Mouse (Mus musculus) retina, adult 2 months (tissue): ENCODE results near the gene Pbx1.

Experiments
- DNase-seq: peaks from one replicate; pipeline ENCODE4 v3.0.0-alpha.2; 2012; ENCODE audit warnings: low read depth, low spot score

The Pbx1 gene

DNA sequence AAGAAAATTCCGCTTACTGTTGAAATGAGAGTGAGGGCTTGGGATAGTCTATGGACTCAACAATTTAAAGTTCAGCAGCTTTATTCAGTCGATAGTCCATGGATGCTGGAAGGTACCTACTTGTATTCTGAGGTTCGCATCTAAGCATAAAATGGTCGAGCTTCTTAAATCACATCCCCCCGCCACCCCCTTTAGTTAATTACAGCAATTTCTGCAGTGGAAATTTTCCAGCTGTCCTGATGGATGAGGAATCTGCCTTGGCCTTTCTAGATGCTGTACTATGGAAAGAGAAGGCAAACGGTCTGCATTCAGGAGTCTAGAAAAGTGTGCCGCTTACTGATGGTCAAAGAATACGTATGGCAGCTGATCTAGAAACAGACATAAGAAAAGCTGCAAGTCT, 262.3 kb downstream of the Pbx1 start:
- no peak for DNase-seq

DNA sequence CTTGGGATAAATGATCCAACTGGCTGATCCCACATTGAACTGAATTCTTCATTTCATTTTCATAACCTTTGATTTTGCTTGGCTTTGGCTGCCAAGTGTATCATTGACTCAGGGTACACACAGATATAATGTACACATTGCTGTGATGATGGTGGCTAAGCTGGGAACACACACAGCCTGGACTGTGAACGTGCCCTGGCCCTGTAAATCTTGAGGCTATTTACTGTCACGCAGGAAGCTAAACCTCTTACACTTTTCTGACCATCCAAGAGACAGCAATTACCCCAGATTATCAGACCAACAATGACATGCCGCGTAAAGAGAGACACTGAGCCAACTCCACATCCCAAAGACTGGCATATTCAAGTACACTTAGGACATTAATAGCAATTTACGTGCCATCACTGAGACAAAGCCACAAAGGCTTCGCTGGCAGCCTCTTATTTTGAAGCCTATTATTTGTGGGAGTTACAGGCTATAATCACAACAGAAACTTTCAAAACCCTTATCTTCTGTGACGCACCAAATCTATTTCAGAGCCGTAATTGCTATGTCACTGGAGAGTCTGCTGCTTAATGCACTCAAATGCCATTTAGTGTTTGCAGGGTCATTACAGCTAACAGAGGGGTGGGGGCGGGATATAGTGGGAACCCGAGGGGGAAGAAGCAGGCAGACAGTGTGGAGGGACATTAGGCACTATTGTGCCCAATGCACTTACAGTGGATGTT, 262.9 kb downstream of the Pbx1 start:
- no peak for DNase-seq

DNA sequence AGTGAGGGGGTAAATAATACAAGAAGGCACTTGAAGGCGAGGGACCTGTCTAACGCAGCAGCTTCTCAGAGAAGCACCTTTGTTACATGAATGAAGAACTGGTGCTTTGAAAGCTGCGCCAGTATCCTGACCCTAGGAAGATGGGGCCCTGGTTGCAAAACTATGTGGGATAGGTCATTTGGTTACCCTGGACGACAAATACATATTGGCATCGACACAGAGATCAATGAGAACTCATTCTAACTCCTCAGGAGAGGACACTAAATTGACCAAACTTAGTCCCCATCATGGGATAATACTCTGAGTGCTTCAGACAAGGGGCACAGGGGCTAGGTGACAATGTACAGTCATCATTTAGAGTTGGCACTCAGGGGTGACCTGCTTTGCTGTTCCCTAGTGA, 264.3 kb downstream of the Pbx1 start:
- no peak for DNase-seq

DNA sequence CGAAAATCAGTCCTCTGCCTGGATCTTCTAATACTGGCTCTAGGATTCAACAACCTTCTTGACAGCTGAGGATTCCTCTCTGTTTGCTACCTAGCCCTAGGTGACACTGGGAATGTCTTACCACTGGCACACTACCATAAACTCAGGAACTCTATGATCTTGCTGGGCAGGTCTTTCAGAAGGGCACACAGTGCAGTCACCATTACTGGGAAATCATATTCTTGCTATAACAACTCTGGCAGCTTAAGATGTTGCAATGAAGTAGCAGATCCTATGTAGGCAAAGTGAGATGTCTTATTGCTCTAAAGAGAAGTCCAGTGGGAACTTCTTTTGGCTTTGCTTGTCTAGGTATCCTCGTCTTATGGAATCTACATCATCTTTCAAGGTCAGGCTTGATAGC, 265.2 kb downstream of the Pbx1 start:
- DNase-seq, result no peak

DNA sequence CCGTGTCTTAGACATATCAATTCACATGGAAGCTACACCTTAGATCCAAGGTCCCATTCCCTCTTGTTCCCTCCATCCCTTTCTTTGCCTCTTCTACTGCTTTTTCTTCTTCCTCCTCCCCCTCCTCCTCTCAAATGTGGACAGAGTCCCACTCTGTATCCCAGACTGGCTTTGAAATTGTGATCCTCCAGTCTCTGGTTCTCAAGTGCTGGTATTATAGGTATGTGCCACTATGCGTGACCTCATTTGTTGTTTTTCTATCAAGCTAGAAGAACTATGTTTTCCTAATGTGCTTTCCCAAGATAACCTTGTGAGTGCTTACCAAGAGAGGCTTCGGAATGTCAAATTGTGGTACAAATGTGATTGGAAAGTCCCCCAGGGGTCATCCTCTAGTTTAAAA, 267.1 kb downstream of the Pbx1 start:
- no peak for DNase-seq

DNA sequence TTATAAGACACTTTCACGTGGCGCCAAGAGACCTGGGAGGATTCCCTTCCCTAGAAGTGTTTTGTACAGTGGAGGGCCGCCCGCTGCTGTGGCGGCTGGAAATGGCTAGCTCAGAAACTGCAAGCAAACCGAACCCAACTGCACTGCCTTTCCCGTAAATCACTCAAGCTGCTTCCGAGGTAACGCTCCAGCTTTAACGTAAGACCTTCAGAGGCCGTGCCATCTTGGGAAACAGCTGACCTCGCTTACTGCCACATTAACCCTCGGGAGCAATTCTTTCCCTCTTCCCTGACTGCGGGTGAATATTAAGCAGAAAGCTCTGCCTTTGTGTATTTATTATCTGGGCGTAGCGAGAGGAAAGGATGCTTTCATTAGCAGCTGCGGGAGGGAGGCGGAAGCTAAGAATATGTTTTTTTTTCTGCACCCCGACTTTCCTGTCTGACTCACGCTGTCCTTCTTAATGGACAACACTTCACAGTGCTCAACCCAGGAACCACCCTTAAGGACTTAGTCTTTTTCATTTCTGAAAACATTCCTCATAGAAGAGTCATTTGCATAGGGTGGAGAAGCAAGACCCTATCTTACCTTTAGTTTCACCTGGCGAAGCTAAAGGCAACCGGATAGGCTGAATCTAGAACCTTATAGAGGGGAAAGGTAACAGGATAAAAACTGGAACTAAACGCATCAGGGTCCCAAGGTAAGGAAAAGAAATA, 268.4 kb downstream of the Pbx1 start:
- no peak for DNase-seq

DNA sequence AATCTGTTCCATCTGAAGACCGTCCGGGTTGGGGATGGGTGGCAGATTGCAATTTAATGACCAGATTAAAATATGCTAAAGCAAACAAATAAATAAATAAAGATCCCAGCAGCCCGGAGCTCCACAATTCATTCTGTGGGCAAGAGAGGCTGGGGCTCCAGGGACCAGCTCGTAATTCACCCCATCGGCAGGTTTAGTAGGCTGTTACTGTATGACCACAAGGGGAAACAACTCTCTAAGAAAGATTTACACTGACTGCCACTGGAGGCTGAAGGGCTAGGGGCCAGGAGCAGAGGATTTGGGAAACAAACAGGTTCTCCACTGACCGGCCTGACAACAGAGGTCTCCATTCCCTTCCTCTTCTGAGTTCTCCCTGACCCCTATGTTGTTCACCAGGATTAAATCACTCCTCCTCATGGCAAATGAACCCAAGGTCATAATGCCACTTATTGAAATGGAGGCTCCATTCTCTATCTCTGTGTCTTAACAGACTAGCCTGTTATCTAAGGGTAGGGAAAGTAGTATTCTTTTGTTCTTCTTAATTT, 292.9 kb downstream of the Pbx1 start:
- DNase-seq, result no peak

DNA sequence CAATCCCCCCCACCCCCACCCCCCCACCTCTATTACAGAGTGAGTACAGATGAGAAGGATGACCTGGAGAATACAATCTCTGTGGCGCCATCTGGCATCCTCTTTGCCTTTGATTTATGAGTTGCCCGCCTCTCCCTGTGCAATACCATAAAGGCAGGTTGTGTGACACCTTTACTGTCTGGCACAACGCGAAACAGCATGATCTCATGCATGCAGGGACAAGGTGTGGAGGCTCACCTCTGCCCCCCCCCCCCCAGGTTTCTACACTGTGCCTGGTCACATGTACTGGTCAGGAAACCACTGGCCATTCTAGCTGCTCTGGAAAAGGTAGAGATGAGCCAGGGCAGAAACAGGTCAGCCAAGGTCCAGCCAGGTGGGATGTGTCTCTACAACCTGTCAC, 293.4 kb downstream of the Pbx1 start:
- DNase-seq, result no peak

DNA sequence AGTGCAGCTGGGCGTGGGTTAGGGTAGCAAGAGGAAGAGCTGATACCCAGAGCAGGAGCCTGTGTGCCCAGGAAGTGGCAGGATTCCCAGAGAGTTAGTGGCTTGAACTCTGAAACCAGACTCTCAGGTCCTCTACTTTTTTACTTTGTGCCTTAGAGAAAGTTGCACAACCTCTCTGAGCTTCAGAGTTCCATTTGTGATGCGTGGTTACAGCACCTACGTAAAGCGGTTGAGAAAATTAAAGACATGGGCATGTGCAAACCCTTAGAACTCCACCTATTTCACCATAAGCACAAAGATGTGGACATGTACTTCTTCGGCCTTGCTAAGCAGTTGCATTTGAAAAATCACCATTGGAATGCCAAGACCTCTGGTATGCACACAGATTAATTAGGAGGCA, 294.2 kb downstream of the Pbx1 start:
- DNase-seq, result no peak

DNA sequence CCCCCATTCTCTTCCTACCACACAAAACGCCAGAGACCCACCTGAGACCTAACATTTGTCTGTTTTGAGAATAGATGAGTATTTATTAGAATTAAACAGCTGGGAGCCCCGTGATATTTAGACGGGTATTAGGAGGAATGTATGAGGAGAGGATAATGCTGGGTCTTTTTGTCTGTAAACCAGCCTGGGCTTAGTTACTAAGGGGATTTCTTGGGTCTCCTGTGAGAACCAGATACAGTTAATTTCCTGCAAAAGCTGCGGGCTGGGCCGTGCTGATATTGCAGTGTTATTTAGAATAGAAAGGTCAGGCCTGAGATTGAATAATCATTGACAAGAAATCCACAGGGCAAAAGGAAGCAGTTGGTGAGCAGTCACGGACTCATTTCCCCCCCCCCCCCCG, 296.5 kb downstream of the Pbx1 start:
- no peak for DNase-seq

DNA sequence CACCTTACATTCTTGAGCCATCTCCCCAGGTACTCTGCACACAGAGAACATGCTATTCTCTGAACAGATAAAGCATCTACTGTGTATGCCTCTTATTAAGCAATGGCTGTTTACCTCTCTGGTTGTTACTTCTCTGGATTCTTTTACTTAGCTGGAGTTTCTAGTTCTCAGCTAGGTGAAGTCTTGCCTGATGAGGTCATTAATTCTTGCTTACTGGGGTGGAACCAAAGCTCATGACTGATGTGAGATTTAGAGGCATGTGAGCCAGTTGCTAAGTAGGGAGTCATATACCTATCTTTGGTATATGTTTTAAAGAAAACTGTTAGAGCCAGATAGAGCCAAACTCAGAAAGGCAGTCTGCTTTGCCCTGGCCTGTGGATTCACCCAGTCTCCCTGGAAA, 298.4 kb downstream of the Pbx1 start:
- no peak for DNase-seq

DNA sequence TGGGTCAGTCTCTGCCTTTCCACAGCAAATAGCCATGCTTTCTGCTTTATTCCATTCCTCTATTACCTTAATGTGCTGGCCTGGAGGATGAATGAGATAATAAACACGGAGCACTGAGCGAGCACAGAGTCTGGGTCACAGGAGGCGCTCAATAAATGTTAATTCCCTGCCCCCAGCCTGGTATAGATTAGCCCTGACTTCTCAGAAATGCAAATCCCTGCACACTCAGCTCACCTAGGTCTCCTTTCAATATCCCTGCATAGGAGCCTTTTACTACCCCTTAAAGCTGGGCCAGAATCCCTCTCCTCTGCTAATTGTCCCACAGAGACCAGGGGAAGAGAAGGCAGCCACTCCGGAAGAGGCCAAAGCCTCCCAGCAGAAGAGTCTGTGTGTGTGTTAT, 304.1 kb downstream of the Pbx1 start:
- no peak for DNase-seq

DNA sequence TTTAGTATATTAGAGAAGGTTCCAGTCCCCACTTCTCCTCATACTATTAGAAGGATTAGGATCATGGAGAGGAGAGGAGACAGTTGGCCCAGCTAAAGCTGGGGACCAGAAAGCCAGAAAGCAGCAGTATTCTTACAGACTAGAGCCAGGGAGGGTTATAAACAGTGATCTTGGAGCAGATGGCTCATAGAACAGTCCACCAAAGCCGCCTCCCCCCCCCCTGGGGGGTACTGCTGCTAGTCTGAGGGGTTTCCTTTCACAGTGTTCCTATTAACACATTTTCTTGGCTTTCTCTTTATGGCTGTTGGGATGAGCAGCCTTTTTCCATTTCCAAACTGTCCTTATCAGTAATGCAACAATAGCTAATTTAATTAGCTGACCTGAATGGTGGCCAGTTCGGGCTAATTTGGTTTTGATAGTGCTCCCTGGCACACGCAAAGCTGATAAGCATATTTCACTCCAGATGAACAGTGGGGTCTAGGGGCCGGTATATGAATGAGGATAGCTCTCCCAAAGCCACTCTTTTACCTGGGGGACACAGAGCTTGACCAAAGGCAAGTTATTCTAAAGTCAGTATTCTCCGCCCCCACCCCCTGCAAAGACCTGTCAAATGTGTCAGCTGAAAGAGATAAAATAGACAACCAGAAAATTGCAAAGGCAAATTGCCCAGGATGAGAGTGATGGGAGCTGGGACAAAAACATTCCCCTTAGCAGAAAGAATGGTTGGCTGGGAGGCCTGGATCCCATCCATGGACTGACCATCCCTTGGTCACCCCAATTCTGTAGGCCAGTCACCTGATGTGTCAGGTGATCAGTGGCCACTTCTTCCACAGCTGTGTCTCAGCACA, 307.2 kb downstream of the Pbx1 start:
- DNase-seq, result no peak

DNA sequence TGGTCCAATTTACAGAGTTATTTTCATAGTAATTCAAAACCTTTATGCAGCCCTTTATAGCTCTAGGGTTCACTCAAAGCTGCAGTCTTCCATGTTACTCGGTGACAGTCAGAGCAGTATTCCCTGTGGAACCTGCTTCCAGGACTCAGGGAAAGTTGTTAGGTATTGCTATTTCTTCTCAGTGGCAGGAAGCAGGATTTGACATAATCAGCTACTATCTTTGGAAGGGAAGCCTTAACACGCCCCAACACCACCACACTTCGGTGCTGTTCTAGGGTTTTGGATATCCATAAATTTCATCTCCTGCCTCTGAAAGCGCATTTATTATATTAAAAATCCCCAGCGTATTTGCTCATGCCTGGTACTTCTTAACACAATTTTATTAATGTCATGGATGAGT, 314.0 kb downstream of the Pbx1 start:
- no peak for DNase-seq

DNA sequence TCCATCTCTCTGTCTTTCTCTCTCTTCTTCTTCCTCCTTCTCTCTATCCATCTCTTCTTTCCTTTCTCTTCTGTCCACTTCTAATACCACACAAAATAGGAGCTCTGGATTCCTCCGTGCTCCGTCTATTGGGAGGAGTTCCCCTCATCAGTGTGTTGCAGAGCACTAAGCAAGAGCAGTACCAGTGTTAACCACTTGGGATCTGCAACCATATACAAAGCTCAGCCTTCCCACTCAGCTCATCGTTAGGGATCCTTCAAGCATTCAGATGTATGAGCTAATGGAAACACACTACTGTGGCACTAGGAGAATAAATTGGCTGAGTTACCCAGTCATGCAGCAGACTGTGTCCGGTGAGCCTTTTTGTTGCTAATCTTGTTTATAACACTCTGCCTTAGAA, 314.7 kb downstream of the Pbx1 start:
- no peak for DNase-seq

DNA sequence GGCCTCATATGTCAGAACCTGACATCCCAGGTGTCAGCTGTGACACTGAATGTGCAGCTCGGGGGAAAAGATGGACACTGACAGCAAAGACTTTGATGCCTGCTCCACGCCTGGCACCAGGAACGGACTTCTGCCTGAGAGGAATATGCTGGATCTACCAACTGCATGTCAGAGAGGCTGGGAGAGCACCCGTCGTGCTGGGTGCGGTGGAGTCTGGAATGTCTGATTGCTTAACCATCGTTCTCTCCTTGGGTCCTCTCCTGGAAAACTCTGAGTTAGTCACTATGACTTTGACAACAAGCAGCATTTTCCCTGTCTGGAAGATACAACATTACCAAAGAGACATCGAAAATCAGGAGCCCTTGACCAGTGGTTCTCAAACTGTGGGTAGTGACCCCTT, 322.3 kb downstream of the Pbx1 start:
- no peak for DNase-seq

DNA sequence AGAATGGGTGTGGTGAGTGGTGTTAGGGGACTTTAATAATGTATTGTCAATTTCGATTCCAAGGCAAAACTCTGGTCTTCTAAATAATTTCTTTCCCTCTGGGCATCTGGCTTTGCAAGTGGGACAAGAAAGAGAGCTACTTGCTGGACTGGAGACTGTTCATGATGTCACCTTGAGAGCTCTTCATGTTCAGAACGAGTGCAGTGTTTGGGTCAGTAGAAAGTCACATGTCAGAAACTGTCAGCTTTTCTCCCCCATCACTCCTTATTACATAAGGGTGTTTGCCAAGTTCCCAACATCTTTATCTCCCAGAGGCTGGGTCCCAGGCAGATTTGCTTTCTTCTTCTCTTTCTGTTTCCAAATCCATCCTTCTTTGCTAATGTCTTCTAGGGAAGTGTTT, 328.2 kb downstream of the Pbx1 start:
- no peak for DNase-seq

DNA sequence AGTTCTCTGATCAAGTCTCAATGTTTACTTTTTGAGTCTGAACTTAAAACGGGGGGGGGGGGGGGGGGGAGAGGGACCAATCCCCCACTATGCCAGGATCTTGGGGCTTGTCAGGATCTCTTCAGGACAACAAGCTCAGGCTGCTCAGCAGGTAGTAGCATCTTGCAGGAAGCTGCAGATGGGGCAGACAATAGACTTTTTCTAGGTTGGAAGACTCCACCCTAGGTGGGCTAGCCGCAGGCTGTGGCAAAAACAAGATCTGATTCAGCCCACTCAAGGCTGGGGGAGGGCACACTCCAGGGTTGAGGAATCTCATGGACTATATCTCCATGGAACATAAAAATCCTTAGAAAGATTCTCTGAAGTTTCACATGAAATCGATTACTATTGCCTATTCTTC, 330.6 kb downstream of the Pbx1 start:
- DNase-seq, result no peak

DNA sequence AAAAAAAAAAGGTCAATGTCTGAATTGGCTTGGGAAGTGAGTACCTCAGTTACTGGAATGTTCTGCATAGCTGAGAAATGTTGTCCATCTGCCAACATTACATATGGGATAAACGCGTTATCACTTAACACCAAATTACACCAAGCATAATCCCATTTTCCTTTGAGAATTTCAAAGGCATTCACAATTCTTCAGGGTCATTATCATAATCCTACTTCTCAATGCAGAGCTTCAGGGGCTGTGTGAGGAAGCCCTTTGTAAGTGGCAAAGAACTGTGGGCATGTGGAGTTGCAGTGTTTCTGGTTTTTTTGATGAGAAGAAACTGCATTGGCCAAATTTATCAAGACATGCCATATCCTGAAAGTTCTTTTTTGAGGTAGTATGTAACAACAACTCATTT, 333.3 kb downstream of the Pbx1 start:
- DNase-seq, result no peak

DNA sequence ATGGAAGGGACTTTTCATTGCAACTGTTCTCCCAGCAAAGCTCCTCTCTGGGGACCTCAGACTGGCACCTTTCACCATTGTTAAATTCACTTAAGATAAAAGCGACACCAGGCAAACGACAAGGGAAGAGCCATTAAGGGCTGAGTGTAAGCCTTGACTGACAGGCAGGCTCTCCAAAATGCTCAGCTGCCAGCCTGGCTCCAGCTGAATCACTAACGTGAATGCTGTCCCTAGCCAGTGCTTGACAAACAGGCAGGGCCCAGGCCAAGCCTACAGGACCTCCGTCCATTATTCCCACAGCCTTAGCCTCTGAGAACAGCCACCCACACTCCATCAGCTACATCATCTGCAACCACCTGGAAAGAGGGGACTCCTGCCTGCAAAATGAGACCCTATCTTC, 337.4 kb downstream of the Pbx1 start:
- no peak for DNase-seq

DNA sequence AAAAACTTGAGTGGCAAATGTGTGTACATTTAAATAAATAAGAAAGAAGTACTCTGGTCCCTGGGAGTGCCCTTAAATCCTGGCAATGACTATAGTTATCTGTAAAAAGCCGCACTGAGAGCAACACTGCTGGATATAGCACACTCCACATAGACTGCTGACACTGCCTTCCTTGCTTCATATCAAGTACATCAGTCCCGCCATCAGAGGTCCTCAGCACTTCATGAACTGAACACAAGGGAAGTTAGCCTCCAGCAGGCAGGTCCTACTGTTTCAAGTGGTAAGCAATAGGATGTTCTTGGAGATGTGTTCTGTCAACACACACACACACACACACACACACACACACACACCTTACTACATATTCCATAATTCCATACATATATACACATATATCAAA, 339.0 kb downstream of the Pbx1 start:
- no peak for DNase-seq

DNA sequence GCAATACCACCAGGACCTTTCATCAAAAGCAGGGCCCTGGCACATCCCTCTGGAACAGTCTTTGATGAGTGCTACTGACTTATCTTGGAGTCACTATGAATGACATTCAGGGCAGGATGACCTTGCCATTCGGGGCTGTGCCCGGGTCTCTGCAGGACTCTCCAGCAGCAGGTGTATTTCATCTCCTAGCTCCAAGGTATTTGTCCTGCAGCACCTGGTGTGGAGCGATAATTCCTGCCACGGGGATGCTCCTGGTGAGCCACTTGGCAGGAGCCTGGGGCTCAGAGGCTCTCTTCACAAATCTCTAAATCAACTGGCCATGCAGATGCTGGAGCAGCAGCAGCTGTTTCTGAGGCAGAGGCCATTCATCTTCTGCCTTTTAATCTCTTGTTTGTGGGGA, 340.4 kb downstream of the Pbx1 start:
- no peak for DNase-seq
